Mouse (Mus musculus): ENCODE measurements around the gene Rab5c.

Rab5c gene

GRCm38 (mm10) chr11:100752294-100752693 lies 14.3 kb upstream of the Rab5c start:
- DNase-seq (ENCODE audit: low spot score), result no peak

DNA sequence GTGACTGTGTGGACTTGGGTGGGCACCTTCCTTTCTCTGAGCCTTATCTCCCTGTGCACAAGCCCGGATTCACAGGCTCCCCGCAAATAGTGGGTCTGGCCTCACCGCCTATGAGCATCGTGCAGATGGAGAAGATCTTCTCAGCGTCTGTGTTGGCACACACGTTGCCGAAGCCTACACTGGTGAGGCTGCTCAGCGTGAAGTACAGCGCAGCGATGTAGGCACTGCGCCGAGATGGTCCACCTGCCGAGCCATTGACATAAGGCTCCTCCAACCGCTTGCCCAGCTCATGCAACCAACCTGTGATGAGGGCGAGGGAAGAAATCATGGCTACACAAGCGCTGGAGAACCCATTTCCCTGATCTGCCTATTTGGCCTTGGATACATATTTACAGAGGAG lies 12.1 kb upstream of the Rab5c start:
- no peak for DNase-seq (ENCODE audit: low spot score)

GRCm38 (mm10) chr11:100749469-100749868 lies 11.5 kb upstream of the Rab5c start:
- DNase-seq (ENCODE audit: low spot score), result no peak

DNA sequence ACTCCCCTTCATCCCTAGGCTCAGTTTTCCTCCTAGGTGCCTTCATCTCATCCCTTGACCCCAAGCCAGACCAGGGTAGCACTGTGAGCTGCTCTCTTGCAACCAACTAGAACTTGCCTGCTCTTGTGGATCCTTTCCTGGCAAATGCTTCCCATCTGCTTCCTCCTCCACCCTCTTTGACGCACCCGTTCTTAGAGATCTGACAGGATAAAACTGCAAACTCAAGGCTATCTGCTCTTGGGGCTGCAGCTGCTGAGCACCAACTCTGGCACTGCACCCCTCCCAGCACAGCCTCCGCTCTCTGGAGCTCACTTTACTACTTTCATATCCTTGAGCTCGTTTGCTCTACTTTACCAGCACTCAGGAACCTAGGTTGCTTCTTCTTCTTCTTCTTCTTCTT lies 10.6 kb upstream of the Rab5c start:
- no peak for DNase-seq (ENCODE audit: low spot score)

DNA sequence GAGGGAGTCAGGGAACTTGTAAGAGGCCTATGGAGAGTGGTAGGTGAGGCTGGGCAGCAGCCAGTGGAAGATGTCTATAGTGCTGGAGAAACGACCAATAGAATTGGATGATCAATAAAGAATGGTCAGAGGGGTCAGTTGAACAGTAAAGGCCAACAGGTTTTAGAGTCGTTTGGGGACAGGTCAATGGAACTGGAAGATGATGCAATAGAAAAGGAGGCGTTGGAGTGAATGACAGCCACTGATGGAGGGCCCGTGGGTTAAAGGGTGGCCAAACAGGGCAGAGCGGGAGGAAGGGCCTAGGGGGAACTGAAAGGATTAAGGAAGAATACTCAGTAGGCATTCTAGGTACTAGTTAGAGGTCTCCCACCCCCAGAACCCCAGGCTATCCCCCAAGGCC lies 9.1 kb upstream of the Rab5c start:
- no peak for DNase-seq (ENCODE audit: low spot score)

GRCm38 (mm10) chr11:100746546-100746945 lies 8.5 kb upstream of the Rab5c start:
- DNase-seq (ENCODE audit: low spot score), result no peak

GRCm38 (mm10) chr11:100745085-100745484 lies 7.1 kb upstream of the Rab5c start:
- no peak for DNase-seq (ENCODE audit: low spot score)

GRCm38 (mm10) chr11:100741348-100741747 lies 3.3 kb upstream of the Rab5c start:
- DNase-seq (ENCODE audit: low spot score), result no peak

DNA sequence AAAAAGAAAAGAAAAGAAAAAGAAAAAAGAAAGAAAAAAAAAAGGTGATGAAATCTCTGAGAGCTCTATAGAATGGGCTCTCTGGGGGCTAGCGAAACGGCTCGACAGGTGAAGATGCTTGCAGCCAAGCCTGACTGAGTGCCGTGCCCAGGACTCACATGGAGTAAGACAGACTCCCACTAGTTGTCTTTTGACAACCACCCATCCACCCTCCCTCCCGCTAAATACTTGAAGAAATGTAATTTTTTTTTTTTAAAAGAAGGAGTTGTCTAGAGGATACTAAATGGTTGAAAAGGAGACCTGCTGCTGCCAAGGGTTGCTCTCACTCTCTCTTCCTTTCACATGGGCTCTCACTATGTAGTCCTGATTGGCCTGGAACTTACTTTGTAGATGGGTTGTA lies 734 bp upstream of the Rab5c start:
- no peak for DNase-seq (ENCODE audit: low spot score)

DNA sequence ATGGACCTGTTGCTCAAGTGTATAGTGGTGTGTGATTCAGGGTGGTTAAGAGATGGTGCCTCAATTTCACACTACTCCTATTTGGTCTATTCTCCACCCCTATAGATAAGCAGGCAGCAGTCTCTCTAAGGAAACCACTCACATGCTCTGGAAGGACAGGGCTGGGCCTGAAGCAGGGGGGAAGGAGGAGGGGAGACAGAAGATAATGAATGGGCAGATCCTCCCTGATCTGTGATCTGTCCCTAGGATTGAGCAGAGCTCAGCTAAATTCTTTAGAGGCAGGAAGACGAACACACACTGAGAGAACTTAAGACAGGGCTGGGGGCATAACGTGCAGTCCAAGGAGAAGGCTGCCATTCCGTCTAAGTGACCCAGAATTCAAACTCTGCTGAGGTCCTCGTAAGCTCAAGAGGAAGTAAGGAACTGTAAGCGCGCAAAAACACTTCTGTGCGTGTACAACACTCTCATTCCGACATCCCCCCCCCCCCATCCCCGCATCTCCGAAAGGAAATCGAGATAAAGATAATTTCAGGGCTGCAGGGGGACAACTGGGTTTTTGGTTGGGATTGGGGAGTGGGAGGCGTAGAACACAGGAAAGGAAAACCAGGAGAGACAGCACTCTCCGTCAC lies 796 bp downstream of the Rab5c start:
- no peak for DNase-seq (ENCODE audit: low spot score)

DNA sequence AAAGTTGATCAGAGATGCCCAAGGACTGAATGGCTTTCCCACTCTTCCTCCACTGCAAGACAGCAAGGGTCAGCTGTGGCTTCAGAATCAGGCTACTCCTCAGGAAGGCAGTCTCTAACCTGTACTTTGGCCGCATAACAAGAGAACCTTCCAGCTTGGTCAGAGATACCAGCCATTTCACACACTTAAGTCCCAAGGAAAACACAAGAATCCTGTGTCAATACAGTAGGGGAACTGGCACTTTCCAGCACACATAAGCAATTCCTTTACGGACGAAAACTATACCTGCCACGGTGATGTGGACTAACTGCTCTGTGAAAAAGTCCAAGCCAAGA lies 1.3 kb downstream of the Rab5c start:
- DNase-seq (ENCODE audit: low spot score), result no peak

DNA sequence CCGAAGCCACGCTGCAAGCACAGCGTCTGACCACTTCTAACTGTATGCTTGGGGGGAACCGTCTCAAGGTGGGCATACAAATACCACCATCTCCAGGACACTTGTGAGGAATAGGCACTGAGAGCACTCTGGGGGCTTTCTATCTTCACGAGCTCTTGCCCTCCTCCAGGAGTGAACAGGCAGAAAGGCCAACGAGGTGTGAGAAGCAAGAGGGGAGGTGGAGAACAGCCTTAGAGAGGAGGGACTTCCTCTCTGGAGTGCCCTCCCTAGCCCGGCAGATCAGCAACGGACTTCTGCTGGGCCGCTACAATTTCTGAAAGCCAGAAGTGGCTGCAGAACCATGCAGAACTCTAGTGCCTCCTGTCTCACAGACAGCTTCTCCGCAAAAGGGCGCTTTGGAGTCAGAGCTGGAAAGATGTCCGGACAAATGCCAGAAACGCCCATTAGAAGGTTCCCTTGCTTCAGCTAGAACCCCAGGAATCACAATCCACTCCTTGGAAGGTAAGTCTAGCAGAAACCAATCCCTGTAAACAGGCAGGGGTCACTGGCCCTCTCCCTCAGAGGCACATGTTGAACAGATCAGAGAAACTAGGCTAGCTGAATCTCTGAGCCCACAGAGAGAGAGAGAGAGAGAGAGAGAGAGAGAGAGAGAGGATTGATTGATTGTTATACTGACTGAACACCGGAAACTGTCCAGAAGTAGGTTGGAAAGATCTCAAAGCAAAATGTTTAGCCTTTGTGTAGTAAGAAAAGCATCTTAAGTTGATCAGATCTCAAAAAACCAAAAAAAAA lies 1.9 kb downstream of the Rab5c start:
- no peak for DNase-seq (ENCODE audit: low spot score)

GRCm38 (mm10) chr11:100735134-100735865 lies 2.7 kb downstream of the Rab5c start:
- no peak for DNase-seq (ENCODE audit: low spot score)

DNA sequence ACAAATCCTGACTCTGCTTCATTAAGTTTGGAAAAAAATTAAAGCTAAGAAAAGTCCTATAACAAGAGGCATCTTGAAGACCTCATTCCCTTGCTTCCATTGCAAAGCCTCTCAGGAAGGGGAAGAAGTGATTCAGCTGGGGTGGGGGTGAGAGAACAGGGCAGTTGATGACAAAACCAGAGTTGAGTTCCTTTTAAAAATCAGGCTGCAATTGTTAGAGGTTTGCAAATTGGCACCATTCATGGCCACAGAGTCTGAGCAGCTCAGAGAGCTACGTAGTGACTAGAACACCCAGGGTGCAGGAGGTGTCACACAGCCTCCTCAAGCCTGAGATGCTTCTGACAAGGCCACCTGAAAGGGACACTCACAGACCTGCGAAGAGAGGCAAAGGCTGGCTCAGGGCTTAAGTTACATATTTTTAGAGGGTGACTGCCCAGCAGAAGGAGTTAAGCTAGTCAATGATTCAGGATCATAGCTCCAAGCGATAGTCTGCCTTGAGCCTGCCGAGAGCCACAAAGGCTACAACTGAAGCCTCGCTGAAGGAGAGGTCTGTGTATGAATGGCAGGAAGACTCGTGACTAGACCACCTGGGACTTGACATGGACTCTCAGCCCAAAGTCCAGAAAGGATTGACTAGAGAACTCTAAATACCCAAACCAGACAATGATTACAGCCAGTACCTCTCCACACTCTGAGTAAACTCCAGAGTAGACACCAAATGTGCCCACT lies 7.4 kb downstream of the Rab5c start:
- DNase-seq (ENCODE audit: low spot score), result no peak

GRCm38 (mm10) chr11:100729976-100730375 lies 8.0 kb downstream of the Rab5c start:
- no peak for DNase-seq (ENCODE audit: low spot score)

DNA sequence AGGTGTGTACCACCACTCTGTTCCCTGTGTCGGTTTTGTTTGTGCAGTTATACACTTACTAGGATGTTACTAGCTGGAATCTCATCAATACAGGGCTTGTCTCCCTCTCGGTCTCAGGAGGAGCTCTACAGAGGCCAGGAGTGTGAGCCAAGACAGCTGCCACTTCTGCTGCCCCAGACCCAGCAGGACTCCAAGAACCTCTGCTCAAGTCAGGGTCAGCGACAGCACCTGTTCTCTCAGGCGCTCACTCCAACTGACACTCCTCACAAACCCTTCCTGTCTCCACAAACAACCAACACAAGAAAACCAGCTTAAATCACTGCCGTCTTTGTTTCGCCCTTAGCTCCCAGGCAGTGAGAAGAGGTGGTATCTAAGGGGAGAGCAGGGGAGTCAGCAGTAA lies 9.4 kb downstream of the Rab5c start:
- DNase-seq (ENCODE audit: low spot score), result no peak

GRCm38 (mm10) chr11:100727201-100727600 lies 10.8 kb downstream of the Rab5c start:
- DNase-seq (ENCODE audit: low spot score), result no peak

DNA sequence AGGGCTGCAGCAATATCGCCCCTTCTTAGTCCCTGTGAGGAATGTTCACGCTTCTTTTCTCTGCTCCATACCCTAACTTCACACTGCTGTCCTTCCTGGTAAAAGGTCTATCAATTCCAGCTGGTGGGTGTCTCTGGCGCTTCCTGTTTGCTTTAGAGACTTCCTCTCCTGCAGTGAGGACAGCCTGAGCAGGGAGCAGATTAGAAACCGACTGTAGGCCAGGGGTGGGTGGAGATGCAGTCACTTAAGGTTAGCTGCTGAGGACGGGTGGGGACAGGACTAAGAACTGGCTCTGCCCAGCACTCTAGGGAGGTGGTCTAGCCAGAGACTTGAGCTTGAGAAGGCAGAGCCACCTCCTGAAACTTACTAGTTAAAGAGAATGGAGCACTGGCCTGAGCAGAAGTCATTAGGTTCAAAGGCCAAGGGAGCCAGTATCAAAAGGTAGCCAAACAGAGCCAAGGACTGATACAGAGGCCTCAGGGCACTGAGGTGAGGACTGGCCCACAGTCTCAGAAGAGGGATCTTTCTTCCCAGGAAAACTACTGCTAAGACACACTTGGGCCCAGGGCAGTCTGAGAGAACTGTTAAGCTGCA lies 13.0 kb downstream of the Rab5c start:
- DNase-seq (ENCODE audit: low spot score), result no peak

GRCm38 (mm10) chr11:100722493-100723028 lies 15.5 kb downstream of the Rab5c start:
- DNase-seq (ENCODE audit: low spot score), result no peak

DNA sequence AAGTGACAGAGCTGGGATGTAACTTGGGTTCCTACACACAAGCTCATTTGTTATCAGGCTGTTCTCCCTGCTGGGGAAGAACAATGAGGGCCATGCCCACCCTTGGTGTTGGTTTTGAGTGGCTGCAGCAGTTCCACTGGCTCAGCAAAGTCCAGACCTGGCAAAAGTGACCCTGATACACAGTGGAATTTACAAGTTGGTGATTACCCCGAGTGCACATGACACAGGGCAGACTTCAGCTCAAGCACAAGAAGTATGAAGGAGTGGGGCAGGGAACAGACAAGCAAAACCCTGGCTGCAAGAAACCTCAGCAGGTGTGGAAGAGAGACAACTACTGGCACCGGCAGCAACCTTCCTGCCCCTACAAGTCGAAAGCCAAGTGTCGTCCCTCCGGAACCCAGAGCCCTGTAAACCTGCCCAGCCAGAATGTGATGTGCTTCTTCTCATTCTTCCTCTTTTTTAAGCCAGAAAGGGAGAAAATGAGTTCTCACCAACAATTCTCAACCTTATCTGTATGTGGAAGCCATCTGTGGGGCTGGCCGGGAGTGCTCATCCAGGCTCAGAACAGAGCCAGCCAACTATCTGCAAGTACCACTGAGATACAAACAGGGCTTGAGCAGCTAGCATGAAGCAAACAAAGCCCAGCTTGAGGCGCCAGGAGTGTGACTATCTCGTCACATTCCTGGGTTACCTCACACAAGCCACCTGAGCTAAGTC lies 16.1 kb downstream of the Rab5c start:
- no peak for DNase-seq (ENCODE audit: low spot score)

DNA sequence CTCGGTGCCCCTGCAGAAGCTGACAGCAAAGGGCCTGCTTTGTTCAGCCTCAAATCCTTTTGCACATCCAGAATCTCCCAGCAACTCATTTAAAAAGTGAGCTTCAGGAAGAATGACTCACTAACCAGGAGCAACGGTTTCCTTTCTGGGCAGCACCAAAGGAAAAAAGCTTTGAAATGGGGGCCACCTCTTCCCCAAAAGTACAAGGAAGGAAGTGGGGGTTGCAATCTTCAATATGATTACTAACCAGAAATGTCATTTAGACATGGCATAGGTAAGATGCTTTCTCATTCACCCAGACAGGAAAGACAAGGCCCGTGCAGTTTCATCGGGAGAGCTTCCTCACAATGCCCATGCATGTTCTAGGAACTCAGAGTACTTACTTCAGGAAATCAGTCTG lies 16.8 kb downstream of the Rab5c start:
- no peak for DNase-seq (ENCODE audit: low spot score)

Data from layer of hippocampus, adult 9-10 months (tissue).